Mouse (Mus musculus) embryo, embryonic 10.5 days (tissue): ENCODE measurements around the gene Ccl21b.
"Not testable (repeated sequence)": the region's sequence is repeated elsewhere in the genome, so short reads cannot be mapped to it uniquely, and the experiment has no call there.

Experiments used
- DNase-seq: peaks from one replicate; pipeline ENCODE4 v3.0.0-alpha.2; 2015; ENCODE audit warnings: low spot score

Ccl21b gene

GRCm38 (mm10) chr4:42255467-42255866 lies at the start of gene Ccl21b:
Ccl21b (plus strand) TSS chr4:42255767.
- DNase-seq, result not testable (repeated sequence)

GRCm38 (mm10) chr4:42240339-42240738 lies 15.2 kb upstream of the Ccl21b start, which contains the start of gene Gm10600:
Gm10600 (plus strand) TSS chr4:42240639.
- not testable (repeated sequence) for DNase-seq

DNA sequence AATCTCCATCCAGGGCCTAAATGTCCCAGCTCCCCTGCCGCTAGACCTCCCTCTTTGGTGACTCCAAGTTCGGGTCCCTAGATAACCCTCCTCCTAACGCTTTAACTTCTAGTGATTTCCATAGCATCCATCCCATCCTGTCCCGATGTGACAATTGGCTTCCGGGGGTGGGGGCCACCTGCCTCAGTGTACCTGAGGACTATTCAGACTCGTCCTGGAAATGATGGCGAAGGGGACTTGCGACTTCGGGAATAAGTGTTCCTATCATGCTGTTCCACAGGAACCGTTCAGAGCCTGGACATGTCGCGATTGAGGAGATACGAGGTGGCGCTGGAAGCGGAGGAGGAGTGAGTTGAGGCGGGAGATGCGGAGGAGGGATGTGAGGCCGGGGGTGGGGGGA lies 38.4 kb downstream of the Ccl21b start, which contains the start of gene Gm21953:
Gm21953 (plus strand) TSS at position 301 of the 400 bp plus-strand sequence.
- not testable (repeated sequence) for DNase-seq
